Mouse (Mus musculus): Measurements from ENCODE around the gene Nde1. TPM values are rescaled to one million over a fixed set of nuclear protein-coding genes. Genes with fewer than 3 reads are reported as not detected.
A peak's percentile ranks its signal among the peaks of the same experiment; 100 is the strongest.

The Nde1 gene
- polyA plus RNA-seq, 1 experiment = 11.9 TPM

GRCm38 (mm10) chr16:14215156-14215555 lies 52.1 kb downstream of the Nde1 start:
- H3K27me3 ChIP-seq (ENCODE audit: control insufficient read depth, insufficient read depth, low read length) = no peaks in the 10 kb centered on the region
- H3K27ac ChIP-seq (ENCODE audit: control insufficient read depth, insufficient read depth, low read depth, low read length) = no peak overlapping the region
- no peak for TF ChIP-seq POLR2A (IDR thresholded peaks at IDR 0.05; ENCODE audit: control insufficient read depth, low read depth, low read length)
- no peak for TF ChIP-seq CTCF (IDR thresholded peaks at IDR 0.05; ENCODE audit: control insufficient read depth, insufficient read depth, insufficient replicate concordance, low read depth, low read length)
- H3K4me1 ChIP-seq (ENCODE audit: control insufficient read depth, insufficient read depth, low read length) = no peaks in the 10 kb centered on the region
- H3K36me3 ChIP-seq (ENCODE audit: control insufficient read depth, insufficient read depth, low read length) = no peaks in the 10 kb centered on the region
- H3K4me3 ChIP-seq (ENCODE audit: control insufficient read depth, low read depth, low read length) = no peak overlapping the region

DNA sequence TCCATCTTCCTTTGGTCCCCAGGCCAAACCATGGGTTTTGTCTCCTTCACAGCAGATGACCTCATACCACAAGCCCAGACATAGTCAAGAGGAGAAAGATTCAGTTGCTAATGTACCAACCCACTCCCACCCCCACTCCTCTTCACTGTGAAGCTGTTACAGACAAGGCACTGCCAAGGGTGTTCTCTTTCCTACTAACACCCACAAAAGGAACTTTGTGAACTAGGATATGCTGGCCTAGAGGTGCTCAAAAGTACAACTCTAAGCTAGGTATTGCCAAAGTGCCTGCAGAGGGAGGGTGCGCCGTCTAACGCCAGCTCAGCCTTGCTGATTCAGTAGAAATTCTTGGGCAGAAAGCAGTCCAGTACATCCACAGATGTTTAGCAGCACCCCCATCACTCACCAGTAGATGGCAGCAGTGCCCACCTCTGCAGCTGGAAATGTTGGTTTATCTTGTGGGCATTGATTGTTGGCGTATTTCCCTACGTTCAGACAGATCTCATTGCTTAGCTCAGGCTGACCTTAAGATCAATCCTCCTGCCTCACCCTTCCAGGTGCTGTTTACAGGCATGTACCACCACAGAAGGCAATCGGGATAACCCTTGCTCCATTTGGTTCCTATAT lies 74.1 kb downstream of the Nde1 start:
- no peaks in the 10 kb centered on the region for H3K36me3 ChIP-seq (ENCODE audit: control insufficient read depth, insufficient read depth, low read length)
- no peak overlapping the region for H3K4me3 ChIP-seq (ENCODE audit: control insufficient read depth, low read depth, low read length)
- H3K27me3 ChIP-seq (ENCODE audit: control insufficient read depth, insufficient read depth, low read length) = no peaks in the 10 kb centered on the region
- peak; percentile 79; the same call in 1 of the 2 replicates for TF ChIP-seq CTCF (IDR thresholded peaks at IDR 0.05; ENCODE audit: control insufficient read depth, insufficient read depth, insufficient replicate concordance, low read depth, low read length)
- TF ChIP-seq POLR2A (IDR thresholded peaks at IDR 0.05; ENCODE audit: control insufficient read depth, low read depth, low read length) = no peak
- H3K27ac ChIP-seq (ENCODE audit: control insufficient read depth, insufficient read depth, low read depth, low read length) = no peak overlapping the region
- H3K4me1 ChIP-seq (ENCODE audit: control insufficient read depth, insufficient read depth, low read length) = no peaks in the 10 kb centered on the region

DNA sequence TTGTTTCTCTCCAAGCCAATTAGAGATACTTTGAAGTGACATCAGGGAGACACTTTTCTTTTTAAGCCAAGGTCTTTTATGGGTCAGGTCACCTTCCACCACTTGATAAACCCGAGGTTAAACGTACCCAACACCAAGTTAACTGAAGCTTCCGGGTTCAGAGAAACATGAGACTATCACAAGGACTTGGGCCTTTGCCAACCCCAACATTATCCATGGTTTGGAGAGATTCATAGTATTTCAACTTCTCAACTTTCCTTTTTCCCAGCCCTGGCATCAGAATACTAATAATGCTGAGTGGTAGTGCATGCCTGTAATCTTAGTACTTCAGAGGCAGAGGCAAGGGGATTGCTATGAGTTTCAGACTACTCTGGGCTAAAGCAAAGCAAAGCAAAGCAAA lies 79.0 kb downstream of the Nde1 start:
- H3K27ac ChIP-seq (ENCODE audit: control insufficient read depth, insufficient read depth, low read depth, low read length) = no peak overlapping the region
- H3K36me3 ChIP-seq (ENCODE audit: control insufficient read depth, insufficient read depth, low read length) = no peaks in the 10 kb centered on the region
- no peaks in the 10 kb centered on the region for H3K27me3 ChIP-seq (ENCODE audit: control insufficient read depth, insufficient read depth, low read length)
- no peak for TF ChIP-seq POLR2A (IDR thresholded peaks at IDR 0.05; ENCODE audit: control insufficient read depth, low read depth, low read length)
- no peak for TF ChIP-seq CTCF (IDR thresholded peaks at IDR 0.05; ENCODE audit: control insufficient read depth, insufficient read depth, insufficient replicate concordance, low read depth, low read length)
- H3K4me3 ChIP-seq (ENCODE audit: control insufficient read depth, low read depth, low read length) = no peak overlapping the region
- no peaks in the 10 kb centered on the region for H3K4me1 ChIP-seq (ENCODE audit: control insufficient read depth, insufficient read depth, low read length)

Other genes with a start within 250 kb of the Nde1 start
- 17.3 and 20.2 TPM in 2 replicates for gene 2900011O08Rik, start 176.7 kb upstream of the Nde1 start, polyA plus RNA-seq (2012; rRNA removed)
- gene Ifitm7, start 176.4 kb upstream of the Nde1 start, polyA plus RNA-seq (2012; rRNA removed) = 226 and 269 TPM in 2 replicates
- gene Marf1, start 76 bp downstream of the Nde1 start, polyA plus RNA-seq (2012; rRNA removed) = 9.4 and 10.5 TPM in 2 replicates
- 8.4 and 22.6 TPM in 2 replicates for gene Myh11, start 128.1 kb downstream of the Nde1 start, polyA plus RNA-seq (2012; rRNA removed)
- 25.5 and 28.5 TPM in 2 replicates for gene Fopnl, start 154.1 kb downstream of the Nde1 start, polyA plus RNA-seq (2012; rRNA removed)
- 22.5 and 31.1 TPM in 2 replicates for gene Abcc1, start 198.3 kb downstream of the Nde1 start, polyA plus RNA-seq (2012; rRNA removed)